Mouse (Mus musculus) embryonic fibroblast, embryonic 13.5 days (primary cell): ENCODE results near the gene Fam3b.

Experiments used
- CTCF ChIP-seq: IDR thresholded peaks from 2 replicates; pipeline ENCODE4 v1.5.1; 2011; ENCODE audit warnings: mild to moderate bottlenecking, control low read depth, low read length, moderate library complexity, borderline replicate concordance; ENCODE audit not compliant: insufficient read depth
- POLR2A ChIP-seq: IDR thresholded peaks from 2 replicates; pipeline ENCODE4 v1.6.1; 2011; ENCODE audit warnings: low read depth, mild to moderate bottlenecking, control low read depth, low read length, moderate library complexity

DNA sequence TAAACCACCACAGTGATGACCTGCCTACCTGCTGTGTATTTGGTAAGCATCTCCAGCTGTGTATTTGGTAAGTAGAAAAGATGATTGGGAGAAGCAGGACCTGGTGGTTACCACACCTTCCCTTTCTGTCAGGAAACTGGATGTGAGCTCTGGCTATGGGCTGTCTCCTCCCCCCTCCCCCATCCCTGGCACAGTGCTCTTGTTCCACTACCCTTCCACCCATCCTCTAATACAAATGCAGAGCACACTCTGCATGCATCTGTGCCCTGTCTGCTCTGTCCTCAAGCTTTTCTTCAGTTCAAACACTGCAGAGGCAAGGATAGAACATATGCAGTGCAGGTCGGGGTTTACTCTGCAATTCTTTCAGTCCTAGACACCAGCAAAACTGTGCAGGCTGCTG lies 19.8 kb upstream of the Fam3b start:
- TF ChIP-seq CTCF (no peak), POLR2A (no peak)
